ENCODE assay signal across 8 mouse cellular contexts in genomic region chr13:59656316-59656832, GRCm38 (mm10). TPM values are rescaled to one million over a fixed set of nuclear protein-coding genes. Genes with fewer than 3 reads are reported as not detected.
A peak's percentile ranks its signal among the peaks of the same experiment; 100 is the strongest.
DNase-seq lines count a peak whose midpoint lies in the region; ATAC-seq lines count a peak whose summit lies in the region.

No protein-coding gene starts in this region.

- ATAC-seq in forebrain, embryonic 13.5 days, result no peak

- peaks cover 59% of the 10 kb centered on the region for H3K36me3 ChIP-seq in forebrain, embryonic 13.5 days (ENCODE audit: poor library complexity, severe bottlenecking)

- 74% methylated on average over 10 of the region's 10 CpGs for WGBS in forebrain, embryonic 13.5 days

- H3K9me3 ChIP-seq in forebrain, embryonic 13.5 days (replicated peaks), result no peaks in the 10 kb centered on the region

- H3K4me2 ChIP-seq in forebrain, embryonic 13.5 days, result no peak overlapping the region

- no peaks in the 10 kb centered on the region for H3K27me3 ChIP-seq in forebrain, embryonic 13.5 days

- H3K4me3 ChIP-seq in forebrain, embryonic 13.5 days, result no peak overlapping the region

- H3K27ac ChIP-seq in forebrain, embryonic 13.5 days, result peak overlapping the region; percentile 72

- DNase-seq in thymus, postnatal 0 days (ENCODE audit: low spot score), result peak; percentile 16
- no peak for DNase-seq in thymus, postnatal 10 days (ENCODE audit: low spot score in 2 of 2)
- peak; percentile 20 for DNase-seq in lung, postnatal 14 days
- peak; percentile 58 for DNase-seq in telencephalon, adult 2 months (ENCODE audit: low read depth, low spot score)
- DNase-seq in adrenal gland, postnatal 25 days, result no peak
- DNase-seq in cerebellum, adult 11 months, result no peak
- DNase-seq in adrenal gland, adult 18-20 months (ENCODE audit: low spot score in 2 of 2), result no peak

- 0 out of 2 replicates have a peak overlapping the region, but pooled peaks have one; percentile 14 for H3K9ac ChIP-seq in forebrain, embryonic 13.5 days

- peaks cover 37% of the 10 kb centered on the region for H3K4me1 ChIP-seq in forebrain, embryonic 13.5 days

RNA-seq across cellular contexts. Expression of gene Golm1, which starts 19.2 kb away (rescaled TPM):
- 3.9 and 4.5 TPM in 2 replicates for polyA plus RNA-seq in thymus, postnatal 0 days (2015; fragmentation: Nextera tagmentation; extraction: Ambion mirVana)
- 76.4 and 80.6 TPM in 2 replicates for polyA plus RNA-seq in forebrain, embryonic 13.5 days (2015; fragmentation: Nextera tagmentation; extraction: Ambion mirVana)
- total RNA-seq in adrenal gland, postnatal 25 days (2021), result 5.7 and 7.2 TPM in 2 replicates
- total RNA-seq in adrenal gland, adult 18-20 months (2021), result 1 to 10 TPM; 4.9 to 8.2 TPM

RNA-seq across cellular contexts. Expression of gene 4921517D22Rik, which starts 37.5 kb away (rescaled TPM):
- polyA plus RNA-seq in thymus, postnatal 0 days (2015; fragmentation: Nextera tagmentation; extraction: Ambion mirVana), result not detected in 2 replicates
- polyA plus RNA-seq in forebrain, embryonic 13.5 days (2015; fragmentation: Nextera tagmentation; extraction: Ambion mirVana), result not detected in 2 replicates
- total RNA-seq in adrenal gland, postnatal 25 days (2021), result not detected in 2 replicates
- total RNA-seq in adrenal gland, adult 18-20 months (2021), result not detected

RNA-seq across cellular contexts. Expression of gene Spata31d1a, which starts 53.8 kb away (rescaled TPM):
- polyA plus RNA-seq in thymus, postnatal 0 days (2015; fragmentation: Nextera tagmentation; extraction: Ambion mirVana), result not detected in 2 replicates
- 0.05 TPM in 1 of 2 replicates, not detected in the other for polyA plus RNA-seq in forebrain, embryonic 13.5 days (2015; fragmentation: Nextera tagmentation; extraction: Ambion mirVana)
- total RNA-seq in adrenal gland, postnatal 25 days (2021), result not detected in 2 replicates
- not detected for total RNA-seq in adrenal gland, adult 18-20 months (2021)

RNA-seq across cellular contexts. Expression of gene Spata31d1b, which starts 55.7 kb away (rescaled TPM):
- 0.04 TPM in 2 replicates for polyA plus RNA-seq in thymus, postnatal 0 days (2015; fragmentation: Nextera tagmentation; extraction: Ambion mirVana)
- not detected in 2 replicates for polyA plus RNA-seq in forebrain, embryonic 13.5 days (2015; fragmentation: Nextera tagmentation; extraction: Ambion mirVana)
- total RNA-seq in adrenal gland, postnatal 25 days (2021), result not detected in 2 replicates
- not detected for total RNA-seq in adrenal gland, adult 18-20 months (2021)

Comparison
In these comparisons a context has a peak if more than half of its experiments do, and no peak if none do; other contexts are left out.
1. DNase-seq: peak in thymus, postnatal 0 days (single experiment), lung, postnatal 14 days (single experiment) and telencephalon, adult 2 months (single experiment); none in thymus, postnatal 10 days (0 of 2), adrenal gland, postnatal 25 days (single experiment), cerebellum, adult 11 months (single experiment) and adrenal gland, adult 18-20 months (0 of 2).